Mouse (Mus musculus): ENCODE results near the gene Gpr88.

DNA sequence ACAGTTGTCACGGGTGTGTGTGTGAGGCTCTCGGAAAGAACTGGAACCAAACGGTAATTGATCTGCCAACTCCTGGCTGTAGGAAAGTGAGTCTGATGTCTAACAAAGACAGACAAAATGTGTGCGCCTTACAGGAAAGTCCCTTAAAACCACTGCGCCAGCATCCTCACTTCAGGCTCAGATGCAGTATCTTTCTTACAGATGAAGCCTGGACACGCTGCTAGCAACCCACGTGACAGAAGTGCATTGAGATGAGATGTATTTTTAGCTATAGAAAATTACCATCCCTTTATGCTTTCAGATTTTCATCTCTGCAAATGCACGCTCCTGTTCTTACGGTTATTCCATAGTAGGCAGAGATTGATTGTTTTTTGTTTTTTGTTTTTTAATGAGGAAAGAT lies 10.6 kb downstream of the Gpr88 start:
- no peak for TF ChIP-seq CTCF (IDR thresholded peaks at IDR 0.05; ENCODE audit: control insufficient read depth, insufficient read depth, low read length)
- no peak for TF ChIP-seq POLR2A (IDR thresholded peaks at IDR 0.05; ENCODE audit: borderline replicate concordance, control insufficient read depth, low read depth, low read length)

All from bone marrow, adult 2 months (tissue).